Mouse (Mus musculus) limb, embryonic 12.5 days (tissue): ENCODE data around the gene Uts2b. TPM values are rescaled to one million over a fixed set of nuclear protein-coding genes. Genes with fewer than 3 reads are reported as not detected.
"Not testable (repeated sequence)": the region's sequence is repeated elsewhere in the genome, so short reads cannot be mapped to it uniquely, and the experiment has no call there.

Source experiments
- ATAC-seq: fragments of 200-750 bp; cut with Nextera tagmentation; 2 replicates; pipeline ENCODE4 v1.8.0; 2017; ENCODE audit warnings: low read depth, moderate TSS enrichment; ENCODE audit not compliant: insufficient number of reproducible peaks, insufficient read depth, low FRiP score, low TSS enrichment
- H3K27ac ChIP-seq: fragments of 300-500 bp; sonication (generic); 2 replicates; pipeline ENCODE4 v1.5.1; 2016; ENCODE audit warnings: mild to moderate bottlenecking, moderate library complexity
- H3K27me3 ChIP-seq: fragments of 300-500 bp; sonication (generic); 2 replicates; pipeline ENCODE4 v1.6.1; 2016; ENCODE audit warnings: mild to moderate bottlenecking, moderate library complexity
- H3K36me3 ChIP-seq: fragments of 300-500 bp; sonication (generic); 2 replicates; pipeline ENCODE4 v1.6.1; 2016; ENCODE audit warnings: mild to moderate bottlenecking, moderate library complexity
- H3K4me1 ChIP-seq: fragments of 300-500 bp; sonication (generic); replicated peaks from 2 replicates; pipeline ENCODE4 v1.6.1; 2016
- H3K4me2 ChIP-seq: fragments of 300-500 bp; sonication (generic); 2 replicates; pipeline ENCODE4 v1.6.1; 2016; ENCODE audit warnings: mild to moderate bottlenecking, moderate library complexity
- H3K4me3 ChIP-seq: fragments of 300-500 bp; sonication (generic); replicated peaks from 2 replicates; pipeline ENCODE4 v1.5.1; 2016; ENCODE audit warnings: mild to moderate bottlenecking
- H3K9ac ChIP-seq: fragments of 300-500 bp; sonication (generic); replicated peaks from 2 replicates; pipeline ENCODE4 v1.6.1; 2016; ENCODE audit warnings: mild to moderate bottlenecking, moderate library complexity
- H3K9me3 ChIP-seq: fragments of 300-500 bp; sonication (generic); 2 replicates; pipeline ENCODE4 v1.6.1; 2016; ENCODE audit warnings: mild to moderate bottlenecking, moderate library complexity
- WGBS: fragments of 180-500 bp; shearing (Covaris S2); methylation state at CpG from one replicate; pipeline ENCODE4 v1.1.7; 2016; 5-methylcytosine and 5-hydroxymethylcytosine counted together
- polyA plus RNA-seq: library from polyadenylated mRNA; unstranded; fragments of >200 nt; fragmentation: Nextera tagmentation; extraction: Ambion mirVana; gene quantifications from 2 replicates; pipeline ENCODE4 v1.2.1, GENCODE M21; 2016

The Uts2b gene
- polyA plus RNA-seq, 1 experiment from 2014 or later: 0.34 TPM

- 0 out of 2 replicates have a peak, but pooled peaks cover 5% of the 10 kb centered on the region for H3K27me3 ChIP-seq
- no peak overlapping the region for H3K9ac ChIP-seq
- H3K27ac ChIP-seq: no peak overlapping the region
- no peak overlapping the region for H3K4me3 ChIP-seq
- ATAC-seq: no peak
- no peaks in the 10 kb centered on the region for H3K36me3 ChIP-seq
- H3K4me1 ChIP-seq: peaks cover 8% of the 10 kb centered on the region; the same call in 1 of the 2 replicates
- H3K4me2 ChIP-seq: no peak overlapping the region
- H3K9me3 ChIP-seq: no peaks in the 10 kb centered on the region
- 51% methylated on average over 2 of the region's 2 CpGs for WGBS
These were observed 661 bp upstream of the Uts2b start for GRCm38 (mm10) chr16:27370700-27371099.

DNA sequence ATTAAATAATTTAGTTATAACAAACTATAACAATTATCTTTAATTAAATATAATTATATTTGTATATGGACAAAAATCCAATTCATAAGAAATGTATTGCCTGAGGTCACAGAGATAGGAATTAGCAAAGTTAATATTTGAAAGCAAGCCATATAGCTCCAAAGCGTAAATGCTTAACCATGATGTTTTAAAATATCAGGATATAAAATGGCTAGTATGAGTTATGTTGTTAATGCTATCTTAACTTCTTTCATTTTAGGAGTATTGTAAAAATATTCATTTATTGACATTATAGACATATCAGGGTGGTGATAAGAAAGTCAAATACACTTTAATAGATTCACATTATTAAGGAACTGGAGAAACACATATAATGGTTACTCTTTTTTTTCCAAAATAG is 10.0 kb downstream of the Uts2b start:
- Histone ChIP-seq H3K36me3 (no peaks in the 10 kb centered on the region), H3K4me1 (no peaks in the 10 kb centered on the region), H3K9ac (no peak overlapping the region), H3K4me3 (no peak overlapping the region), H3K9me3 (no peaks in the 10 kb centered on the region), H3K4me2 (no peak overlapping the region), H3K27me3 (no peaks in the 10 kb centered on the region), H3K27ac (no peak overlapping the region)
- 98% methylated on average over 1 of the region's 1 CpGs for WGBS
- no peak for ATAC-seq

DNA sequence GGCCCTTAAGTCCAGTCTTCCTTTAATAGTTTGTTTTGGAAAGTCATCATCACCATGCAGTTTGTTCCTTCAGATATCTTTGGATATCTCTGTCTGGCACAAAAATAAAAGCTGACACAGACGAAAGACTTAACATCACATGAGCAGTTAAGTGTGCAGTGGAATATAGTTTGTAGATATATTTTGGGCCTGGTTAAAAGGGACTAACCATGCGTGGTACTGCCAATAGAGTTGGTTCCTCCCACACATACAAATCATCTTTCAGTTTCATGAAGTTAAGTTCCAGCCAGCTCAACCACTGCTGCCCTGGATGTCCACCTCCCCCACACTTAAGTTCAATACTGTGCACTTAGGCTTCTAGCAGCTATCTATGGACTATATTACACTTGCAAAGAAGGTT is 15.6 kb downstream of the Uts2b start:
- Histone ChIP-seq H3K4me2 (no peak overlapping the region), H3K27me3 (no peaks in the 10 kb centered on the region), H3K4me3 (no peak overlapping the region), H3K27ac (no peak overlapping the region), H3K36me3 (no peaks in the 10 kb centered on the region), H3K4me1 (no peaks in the 10 kb centered on the region), H3K9ac (no peak overlapping the region), H3K9me3 (no peaks in the 10 kb centered on the region)
- ATAC-seq: no peak
- 88% methylated on average over 2 of the region's 2 CpGs for WGBS

- 86% methylated on average over 7 of the region's 7 CpGs for WGBS
- H3K27ac ChIP-seq: no peak overlapping the region
- no peak overlapping the region for H3K4me2 ChIP-seq
- no peaks in the 10 kb centered on the region for H3K27me3 ChIP-seq
- no peaks in the 10 kb centered on the region for H3K4me1 ChIP-seq
- no peak for ATAC-seq
- no peaks in the 10 kb centered on the region for H3K9me3 ChIP-seq
- H3K4me3 ChIP-seq: no peak overlapping the region
- no peaks in the 10 kb centered on the region for H3K36me3 ChIP-seq
- H3K9ac ChIP-seq: no peak overlapping the region
These were observed 20.0 kb downstream of the Uts2b start for GRCm38 (mm10) chr16:27349878-27350532.

DNA sequence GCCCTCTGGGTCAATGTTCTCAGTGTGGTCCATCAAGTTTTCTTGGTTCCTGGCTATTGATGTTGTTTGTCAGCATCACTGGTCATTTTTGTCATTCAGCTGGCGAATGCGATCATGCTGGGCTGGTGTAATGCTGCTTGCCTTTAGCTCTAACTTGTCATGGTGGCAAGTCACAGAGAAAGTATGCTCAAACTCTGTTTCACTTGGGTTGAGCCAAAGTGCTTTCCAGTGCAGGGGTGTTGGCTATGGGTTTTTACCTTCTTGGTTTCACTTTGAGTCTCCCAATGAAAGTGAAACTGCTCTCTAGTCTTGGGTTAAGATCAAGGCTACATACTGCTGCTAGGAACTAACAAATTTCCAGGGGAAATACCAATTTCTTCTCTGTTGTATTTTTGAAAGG is 20.8 kb downstream of the Uts2b start:
- H3K27me3 ChIP-seq: no peaks in the 10 kb centered on the region
- H3K4me3 ChIP-seq: no peak overlapping the region
- H3K4me2 ChIP-seq: no peak overlapping the region
- H3K9me3 ChIP-seq: no peaks in the 10 kb centered on the region
- H3K36me3 ChIP-seq: no peaks in the 10 kb centered on the region
- no peak overlapping the region for H3K27ac ChIP-seq
- WGBS: 85% methylated on average over 2 of the region's 2 CpGs
- H3K9ac ChIP-seq: no peak overlapping the region
- H3K4me1 ChIP-seq: no peaks in the 10 kb centered on the region
- ATAC-seq: no peak

DNA sequence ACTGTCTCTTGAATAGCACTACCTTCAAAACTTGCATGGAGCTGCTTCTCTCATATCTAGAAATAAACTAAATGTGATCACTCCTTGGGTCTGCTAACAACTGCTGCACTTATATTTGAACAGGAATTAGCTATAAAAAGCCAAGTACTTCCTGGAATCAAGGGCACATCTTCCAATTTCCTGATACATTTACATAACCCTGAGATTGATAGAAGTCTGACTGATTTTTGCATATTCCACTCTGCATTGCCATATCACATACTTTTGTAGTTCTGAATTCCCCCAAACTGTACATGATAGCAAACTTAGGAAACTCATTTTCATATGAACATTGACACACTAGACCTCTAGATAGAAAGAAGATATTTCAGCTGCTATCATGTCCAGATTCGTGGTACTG is 21.7 kb downstream of the Uts2b start:
- Histone ChIP-seq H3K27ac (no peak overlapping the region), H3K27me3 (no peaks in the 10 kb centered on the region), H3K9ac (no peak overlapping the region), H3K4me3 (no peak overlapping the region), H3K4me2 (no peak overlapping the region), H3K9me3 (no peaks in the 10 kb centered on the region), H3K36me3 (no peaks in the 10 kb centered on the region), H3K4me1 (no peaks in the 10 kb centered on the region)
- ATAC-seq: no peak
- 80% methylated on average over 1 of the region's 1 CpGs for WGBS

- no peaks in the 10 kb centered on the region for H3K4me1 ChIP-seq
- no peaks in the 10 kb centered on the region for H3K36me3 ChIP-seq
- no peak overlapping the region for H3K4me2 ChIP-seq
- no peak overlapping the region for H3K9ac ChIP-seq
- no peak overlapping the region for H3K27ac ChIP-seq
- no peaks in the 10 kb centered on the region for H3K9me3 ChIP-seq
- no peak overlapping the region for H3K4me3 ChIP-seq
- no peaks in the 10 kb centered on the region for H3K27me3 ChIP-seq
- WGBS: 70% methylated on average over 3 of the region's 3 CpGs
- ATAC-seq: no peak
These were observed 22.5 kb downstream of the Uts2b start for GRCm38 (mm10) chr16:27347521-27347920.

- Histone ChIP-seq H3K27ac (no peak overlapping the region), H3K9ac (no peak overlapping the region), H3K27me3 (no peaks in the 10 kb centered on the region), H3K4me2 (no peak overlapping the region), H3K4me3 (no peak overlapping the region), H3K9me3 (no peaks in the 10 kb centered on the region), H3K36me3 (no peaks in the 10 kb centered on the region), H3K4me1 (no peaks in the 10 kb centered on the region)
- ATAC-seq: no peak
- WGBS: 94% methylated on average over 2 of the region's 2 CpGs
These were observed 43.6 kb downstream of the Uts2b start for GRCm38 (mm10) chr16:27326463-27326862.

DNA sequence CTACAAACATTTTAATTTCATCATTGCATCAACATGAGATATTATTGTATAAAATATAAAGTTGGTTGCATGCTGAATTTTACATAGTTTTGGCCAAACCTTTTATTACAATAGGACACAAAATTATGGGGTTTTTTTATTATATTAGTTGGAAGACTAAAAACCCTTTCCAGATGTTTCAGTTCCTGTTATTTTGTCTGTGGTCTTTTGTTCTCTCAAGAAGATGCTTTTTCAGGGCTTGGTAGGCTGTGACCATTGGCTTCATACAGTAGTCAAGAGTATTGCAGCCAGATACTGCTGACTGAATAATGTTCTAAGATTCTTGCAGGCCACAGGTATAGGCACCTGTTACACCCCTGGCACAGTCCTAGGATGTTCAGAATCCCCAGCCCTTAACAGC is 48.0 kb downstream of the Uts2b start:
- H3K4me2 ChIP-seq: no peak overlapping the region
- no peak overlapping the region for H3K4me3 ChIP-seq
- H3K27ac ChIP-seq: no peak overlapping the region
- H3K36me3 ChIP-seq: no peaks in the 10 kb centered on the region
- ATAC-seq: no peak
- no peaks in the 10 kb centered on the region for H3K27me3 ChIP-seq
- no peaks in the 10 kb centered on the region for H3K4me1 ChIP-seq
- no peak overlapping the region for H3K9ac ChIP-seq
- H3K9me3 ChIP-seq: no peaks in the 10 kb centered on the region

DNA sequence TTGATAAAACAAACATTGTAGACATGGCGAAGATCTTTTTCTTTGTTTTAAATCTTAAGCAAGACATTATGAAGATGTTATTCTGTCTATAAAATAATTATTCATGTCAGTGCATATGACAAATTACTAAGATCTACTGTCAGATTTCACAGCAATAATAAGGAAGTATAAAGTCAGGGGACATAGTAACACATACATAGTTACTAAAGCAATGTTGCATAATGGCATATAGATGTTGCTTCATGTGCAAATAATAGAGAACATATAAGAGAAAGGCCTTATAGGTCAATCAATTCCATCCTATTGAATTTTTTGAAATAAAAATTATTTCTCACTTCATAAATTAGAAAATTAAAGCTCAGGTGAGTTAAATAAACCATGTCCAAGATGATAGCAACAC is 50.9 kb downstream of the Uts2b start:
- no peak overlapping the region for H3K4me2 ChIP-seq
- no peak overlapping the region for H3K9ac ChIP-seq
- no peak overlapping the region for H3K27ac ChIP-seq
- H3K9me3 ChIP-seq: no peaks in the 10 kb centered on the region
- 100% methylated on average over 1 of the region's 1 CpGs for WGBS
- no peaks in the 10 kb centered on the region for H3K36me3 ChIP-seq
- H3K27me3 ChIP-seq: no peaks in the 10 kb centered on the region
- H3K4me3 ChIP-seq: no peak overlapping the region
- no peak for ATAC-seq
- H3K4me1 ChIP-seq: no peaks in the 10 kb centered on the region

GRCm38 (mm10) chr16:27307189-27307588 is 62.9 kb downstream of the Uts2b start, which contains the start of gene Ostn:
Ostn (plus strand) TSS chr16:27307489.
- not testable (repeated sequence) for H3K27ac ChIP-seq, ATAC-seq

More at GRCm38 (mm10) chr16:27307189-27307588, 62.9 kb downstream of the Uts2b start, which contains the start of gene Ostn:
- not testable (repeated sequence) for H3K4me3 ChIP-seq, H3K4me2 ChIP-seq, H3K27me3 ChIP-seq, H3K9me3 ChIP-seq, H3K9ac ChIP-seq, H3K4me1 ChIP-seq, H3K36me3 ChIP-seq
- 68% methylated on average over 4 of the region's 4 CpGs for WGBS
